Mouse (Mus musculus): ENCODE results near the gene Man1a. TPM values are rescaled to one million over a fixed set of nuclear protein-coding genes. Genes with fewer than 3 reads are reported as not detected.

The Man1a gene
- total RNA-seq, 2 experiments from 2014 or later, result 25.1 to 29.9 TPM

GRCm38 (mm10) chr10:53859224-53859623 lies 217.2 kb downstream of the Man1a start:
- intact Hi-C loops (cut with DNase I), result no loop called here
- DNase-seq (ENCODE audit: low spot score in 2 of 2), result no peak
